Mouse (Mus musculus) megakaryocyte, embryonic 14.5 days (primary cell): ENCODE data around the gene Tom1l2. TPM values are rescaled to one million over a fixed set of nuclear protein-coding genes. Genes with fewer than 3 reads are reported as not detected.

ENCODE experiments used
- H3K27me3 ChIP-seq: replicated peaks from 2 replicates; pipeline ENCODE3; 2012; ENCODE audit warnings: inconsistent platforms
- H3K36me3 ChIP-seq: replicated peaks from 2 replicates; pipeline ENCODE3; 2012; ENCODE audit warnings: low read length, inconsistent platforms, mixed read lengths
- H3K4me1 ChIP-seq: 2 replicates; pipeline ENCODE4 v1.6.1; 2012; ENCODE audit warnings: inconsistent platforms
- H3K4me3 ChIP-seq: replicated peaks from 2 replicates; pipeline ENCODE3; 2012; ENCODE audit warnings: moderate library complexity, mild to moderate bottlenecking, inconsistent platforms
- H3K9me3 ChIP-seq: 2 replicates; pipeline ENCODE4 v1.6.1; 2012; ENCODE audit warnings: inconsistent platforms
- FLI1 ChIP-seq: IDR thresholded peaks from 2 replicates; pipeline ENCODE4 v1.6.1; 2012; ENCODE audit warnings: low read length, inconsistent platforms, mixed read lengths
- GATA1 ChIP-seq: IDR thresholded peaks from 3 replicates; pipeline ENCODE4 v1.6.1; 2012; ENCODE audit warnings: mixed read lengths, low read length, inconsistent platforms, borderline replicate concordance
- polyA plus RNA-seq: library from polyadenylated mRNA; stranded (reverse); fragments of >175 nt; gene quantifications from 2 replicates; pipeline ENCODE4 v1.2.3, GENCODE M21; 2012; ENCODE audit warnings: low replicate concordance; ENCODE audit not compliant: insufficient read depth

The Tom1l2 gene
- polyA plus RNA-seq, 1 experiment: 9.4 TPM

DNA sequence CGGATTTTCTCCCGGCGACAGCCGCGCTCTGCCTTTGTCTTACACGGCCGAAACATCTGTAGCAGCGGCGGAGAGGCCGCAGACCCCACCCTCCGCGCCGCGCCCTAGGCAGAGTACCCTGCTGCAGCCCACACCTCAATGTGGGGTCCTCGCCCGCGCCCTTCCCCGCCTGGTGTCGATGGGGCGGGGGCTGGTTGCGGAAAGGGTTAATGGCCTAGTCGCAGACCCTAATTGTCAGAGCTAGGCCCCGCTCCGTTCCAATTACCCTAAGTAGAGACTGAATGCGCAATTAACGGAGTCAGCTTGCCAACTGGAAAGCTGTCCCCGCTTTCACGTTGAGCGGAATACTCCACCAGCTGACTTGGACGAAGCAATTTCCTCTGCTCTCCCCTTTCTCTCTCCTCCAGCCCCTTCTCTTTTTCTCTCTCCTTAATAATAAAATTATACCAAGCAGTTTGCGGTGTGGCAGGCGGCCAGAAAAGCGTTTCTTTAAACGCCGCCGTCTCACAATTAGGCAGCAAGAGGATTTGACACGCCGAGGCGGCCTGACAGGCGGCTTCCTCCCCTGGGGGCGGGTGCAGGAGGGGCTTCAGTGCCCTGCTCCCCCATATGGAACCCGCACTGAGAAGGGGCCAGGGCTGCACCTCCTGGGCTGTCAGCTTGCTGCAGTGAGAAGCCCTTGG is 175.6 kb downstream of the Tom1l2 start:
- Histone ChIP-seq H3K4me1 (peaks cover 99% of the 10 kb centered on the region), H3K27me3 (no peaks in the 10 kb centered on the region), H3K4me3 (peak overlapping the region; percentile 96), H3K9me3 (no peaks in the 10 kb centered on the region), H3K36me3 (peaks cover 59% of the 10 kb centered on the region)
- TF ChIP-seq GATA1 (no peak), FLI1 (no peak)

Other genes starting within 250 kb of the Tom1l2 start
- 46.9 and 62.9 TPM in 2 replicates for gene Rai1, start 247.9 kb downstream of the Tom1l2 start, polyA plus RNA-seq
- 138 and 188 TPM in 2 replicates for gene Srebf1, start 130.3 kb downstream of the Tom1l2 start, polyA plus RNA-seq
- not detected in 2 replicates for gene Drc3, start 424 bp upstream of the Tom1l2 start, polyA plus RNA-seq
- 7.1 and 18.8 TPM in 2 replicates for gene Gid4, start 64.2 kb upstream of the Tom1l2 start, polyA plus RNA-seq
- gene Atpaf2, start 65.6 kb upstream of the Tom1l2 start, polyA plus RNA-seq: 19.4 and 40.7 TPM in 2 replicates
- 36.8 and 100 TPM in 2 replicates for gene Drg2, start 101.7 kb upstream of the Tom1l2 start, polyA plus RNA-seq
- not detected in 2 replicates for gene Myo15, start 116.4 kb upstream of the Tom1l2 start, polyA plus RNA-seq
- gene Alkbh5, start 183.5 kb upstream of the Tom1l2 start, polyA plus RNA-seq: 10.9 and 18.5 TPM in 2 replicates